Mouse (Mus musculus) megakaryocyte, embryonic 14.5 days (primary cell): ENCODE measurements around the gene D630045J12Rik. TPM values are rescaled to one million over a fixed set of nuclear protein-coding genes. Genes with fewer than 3 reads are reported as not detected.

Source experiments
- H3K27me3 ChIP-seq: replicated peaks from 2 replicates; pipeline ENCODE3; 2012; ENCODE audit warnings: inconsistent platforms
- H3K36me3 ChIP-seq: replicated peaks from 2 replicates; pipeline ENCODE3; 2012; ENCODE audit warnings: low read length, inconsistent platforms, mixed read lengths
- H3K4me1 ChIP-seq: 2 replicates; pipeline ENCODE4 v1.6.1; 2012; ENCODE audit warnings: inconsistent platforms
- H3K4me3 ChIP-seq: replicated peaks from 2 replicates; pipeline ENCODE3; 2012; ENCODE audit warnings: moderate library complexity, mild to moderate bottlenecking, inconsistent platforms
- H3K9me3 ChIP-seq: 2 replicates; pipeline ENCODE4 v1.6.1; 2012; ENCODE audit warnings: inconsistent platforms
- FLI1 ChIP-seq: IDR thresholded peaks from 2 replicates; pipeline ENCODE4 v1.6.1; 2012; ENCODE audit warnings: low read length, inconsistent platforms, mixed read lengths
- GATA1 ChIP-seq: IDR thresholded peaks from 3 replicates; pipeline ENCODE4 v1.6.1; 2012; ENCODE audit warnings: mixed read lengths, low read length, inconsistent platforms, borderline replicate concordance
- polyA plus RNA-seq: library from polyadenylated mRNA; stranded (reverse); fragments of >175 nt; gene quantifications from 2 replicates; pipeline ENCODE4 v1.2.3, GENCODE M21; 2012; ENCODE audit warnings: low replicate concordance; ENCODE audit not compliant: insufficient read depth

Gene D630045J12Rik
- polyA plus RNA-seq, 1 experiment: 0.17 TPM

- TF ChIP-seq GATA1 (no peak), FLI1 (no peak)
- no peaks in the 10 kb centered on the region for H3K36me3 ChIP-seq
- H3K27me3 ChIP-seq: peaks cover 2% of the 10 kb centered on the region
- no peak overlapping the region for H3K4me3 ChIP-seq
- 0 out of 2 replicates have a peak, but pooled peaks cover 3% of the 10 kb centered on the region for H3K9me3 ChIP-seq
- no peaks in the 10 kb centered on the region for H3K4me1 ChIP-seq
Observed at GRCm38 (mm10) chr6:38219261-38219660, 34.5 kb downstream of the D630045J12Rik start.

- Histone ChIP-seq H3K27me3 (peaks cover 2% of the 10 kb centered on the region), H3K9me3 (peaks cover 30% of the 10 kb centered on the region), H3K4me1 (no peaks in the 10 kb centered on the region), H3K36me3 (no peaks in the 10 kb centered on the region), H3K4me3 (no peak overlapping the region)
- TF ChIP-seq FLI1: no peak
- no peak for TF ChIP-seq GATA1
Observed at GRCm38 (mm10) chr6:38215448-38216110, 38.2 kb downstream of the D630045J12Rik start.

DNA sequence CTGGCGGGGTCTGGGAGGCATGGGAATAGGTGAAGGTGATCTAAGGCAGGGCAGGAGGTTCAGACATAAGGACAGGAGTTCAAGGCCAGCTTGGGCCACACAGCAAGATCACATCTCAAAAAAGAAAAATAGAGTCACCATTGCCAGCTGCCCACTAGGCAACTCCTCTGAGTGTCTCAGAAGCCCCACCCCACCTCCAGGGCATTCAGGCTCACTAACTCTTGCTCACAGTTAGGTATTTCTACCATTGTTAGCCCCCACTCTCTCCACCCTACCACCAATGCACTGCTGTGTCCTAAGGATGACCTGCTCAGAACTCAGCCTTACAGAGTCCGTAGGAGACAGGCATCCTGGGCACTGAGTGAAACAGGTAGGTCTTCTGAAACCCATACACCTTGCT, 46.2 kb downstream of the D630045J12Rik start:
- H3K4me3 ChIP-seq: no peak overlapping the region
- peaks cover 5% of the 10 kb centered on the region for H3K27me3 ChIP-seq
- H3K4me1 ChIP-seq: peaks cover 8% of the 10 kb centered on the region
- H3K9me3 ChIP-seq: peaks cover 25% of the 10 kb centered on the region
- no peaks in the 10 kb centered on the region for H3K36me3 ChIP-seq
- TF ChIP-seq FLI1: no peak
- TF ChIP-seq GATA1: no peak

GRCm38 (mm10) chr6:38206941-38207531, 46.8 kb downstream of the D630045J12Rik start:
- peaks cover 8% of the 10 kb centered on the region for H3K4me1 ChIP-seq
- no peaks in the 10 kb centered on the region for H3K36me3 ChIP-seq
- H3K4me3 ChIP-seq: no peak overlapping the region
- no peak for TF ChIP-seq FLI1
- TF ChIP-seq GATA1: no peak
- H3K9me3 ChIP-seq: peaks cover 20% of the 10 kb centered on the region
- H3K27me3 ChIP-seq: peaks cover 5% of the 10 kb centered on the region

GRCm38 (mm10) chr6:38205375-38205774, 48.4 kb downstream of the D630045J12Rik start:
- H3K36me3 ChIP-seq: no peaks in the 10 kb centered on the region
- H3K9me3 ChIP-seq: peaks cover 11% of the 10 kb centered on the region
- H3K27me3 ChIP-seq: peaks cover 7% of the 10 kb centered on the region
- H3K4me3 ChIP-seq: no peak overlapping the region
- H3K4me1 ChIP-seq: peaks cover 8% of the 10 kb centered on the region
- TF ChIP-seq GATA1 (no peak), FLI1 (no peak)

GRCm38 (mm10) chr6:38203820-38204219, 50.0 kb downstream of the D630045J12Rik start:
- Histone ChIP-seq H3K4me1 (peaks cover 8% of the 10 kb centered on the region), H3K27me3 (peaks cover 7% of the 10 kb centered on the region)
- TF ChIP-seq GATA1: no peak
- TF ChIP-seq FLI1: no peak

GRCm38 (mm10) chr6:38202816-38203215, 51.0 kb downstream of the D630045J12Rik start:
- H3K36me3 ChIP-seq: no peaks in the 10 kb centered on the region
- H3K9me3 ChIP-seq: no peaks in the 10 kb centered on the region
- TF ChIP-seq FLI1 (no peak), GATA1 (no peak)
- peaks cover 8% of the 10 kb centered on the region for H3K4me1 ChIP-seq
- no peak overlapping the region for H3K4me3 ChIP-seq
- peaks cover 7% of the 10 kb centered on the region for H3K27me3 ChIP-seq

More at GRCm38 (mm10) chr6:38203820-38204219, 50.0 kb downstream of the D630045J12Rik start:
- peaks cover 4% of the 10 kb centered on the region for H3K9me3 ChIP-seq
- no peaks in the 10 kb centered on the region for H3K36me3 ChIP-seq
- H3K4me3 ChIP-seq: no peak overlapping the region

DNA sequence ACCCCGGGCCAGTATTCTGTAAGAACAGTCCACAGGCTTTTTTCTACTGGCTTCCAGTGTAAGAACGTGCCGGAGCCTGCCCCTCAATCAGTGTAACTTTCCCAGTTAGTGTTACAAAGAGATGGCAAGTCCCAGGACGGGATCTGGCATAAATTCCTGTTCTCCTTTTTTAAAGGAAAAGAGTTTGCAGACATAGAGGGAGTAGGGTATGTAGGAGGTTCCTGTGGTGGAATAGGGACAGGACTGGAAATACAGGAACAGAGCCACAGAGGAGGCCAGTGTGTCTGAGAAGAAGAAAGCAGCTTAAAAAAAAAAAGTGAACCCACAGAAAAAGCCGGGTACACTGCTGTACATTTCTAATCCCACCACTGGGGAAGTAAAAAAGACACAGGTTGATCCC, 52.3 kb downstream of the D630045J12Rik start:
- Histone ChIP-seq H3K36me3 (no peaks in the 10 kb centered on the region), H3K9me3 (no peaks in the 10 kb centered on the region), H3K4me1 (peaks cover 4% of the 10 kb centered on the region), H3K4me3 (no peak overlapping the region), H3K27me3 (peaks cover 7% of the 10 kb centered on the region)
- TF ChIP-seq FLI1: no peak
- no peak for TF ChIP-seq GATA1

- TF ChIP-seq FLI1 (no peak), GATA1 (no peak)
- H3K4me1 ChIP-seq: no peaks in the 10 kb centered on the region
- no peaks in the 10 kb centered on the region for H3K9me3 ChIP-seq
- H3K36me3 ChIP-seq: no peaks in the 10 kb centered on the region
- peaks cover 5% of the 10 kb centered on the region for H3K27me3 ChIP-seq
- H3K4me3 ChIP-seq: no peak overlapping the region
Observed at GRCm38 (mm10) chr6:38199599-38199998, 54.2 kb downstream of the D630045J12Rik start.

DNA sequence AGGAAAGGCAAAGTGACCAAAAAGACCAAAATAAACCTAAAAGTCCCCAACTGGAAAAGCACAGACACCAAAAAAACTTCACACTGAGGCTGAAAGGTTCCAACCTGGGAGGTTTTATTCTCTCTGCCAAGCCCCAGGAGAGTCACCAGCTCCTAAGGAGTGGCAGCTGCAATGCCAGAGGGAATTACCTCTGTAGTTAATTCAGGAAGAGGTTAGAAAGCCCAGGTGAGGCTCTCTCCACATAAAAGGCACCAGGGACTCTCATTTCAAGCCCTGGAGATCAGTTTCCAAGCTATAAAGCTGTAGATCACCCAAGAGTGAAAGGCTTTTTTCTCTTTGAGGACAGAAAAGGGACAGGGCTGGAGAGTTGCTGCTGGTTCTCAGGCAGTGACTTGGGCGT, 55.1 kb downstream of the D630045J12Rik start:
- TF ChIP-seq FLI1 (no peak), GATA1 (no peak)
- Histone ChIP-seq H3K36me3 (no peaks in the 10 kb centered on the region), H3K4me3 (no peak overlapping the region), H3K27me3 (peaks cover 4% of the 10 kb centered on the region), H3K4me1 (no peaks in the 10 kb centered on the region), H3K9me3 (no peaks in the 10 kb centered on the region)
